Comparison of ENCODE assay signal across 13 mouse cellular contexts in genomic region chr4:132038809-132039208, GRCm38 (mm10). TPM values are rescaled to one million over a fixed set of nuclear protein-coding genes. Genes with fewer than 3 reads are reported as not detected.
DNase-seq lines count a peak whose midpoint lies in the region; ATAC-seq lines count a peak whose summit lies in the region.
"Had no signal": no experiment of that assay in that cellular context is flagged by ENCODE, and none has a peak within 500 bp of the region (broad histone marks: within the 10 kb centered on the region; RNA-seq: fewer than 3 reads in every experiment).

No protein-coding gene starts in this region.

- no peaks in the 10 kb centered on the region for H3K9me3 ChIP-seq in heart, embryonic 10.5 days
- no peaks in the 10 kb centered on the region for H3K9me3 ChIP-seq in megakaryocyte, embryonic 14.5 days
- H3K9me3 ChIP-seq in heart, embryonic 12.5 days (replicated peaks) = no peaks in the 10 kb centered on the region
- no peaks in the 10 kb centered on the region for H3K9me3 ChIP-seq in neural tube, embryonic 13.5 days
- no peaks in the 10 kb centered on the region for H3K9me3 ChIP-seq in kidney, embryonic 15.5 days (replicated peaks)

- no peak overlapping the region for H3K27ac ChIP-seq in heart, embryonic 10.5 days
- H3K27ac ChIP-seq in heart, embryonic 12.5 days (ENCODE audit: poor library complexity, severe bottlenecking) = no peak overlapping the region
- peak overlapping the region; percentile 67 for H3K27ac ChIP-seq in neural tube, embryonic 13.5 days (replicated peaks)
- no peak overlapping the region for H3K27ac ChIP-seq in kidney, embryonic 15.5 days

- 69% methylated on average over 2 of the region's 2 CpGs for WGBS in heart, embryonic 10.5 days
- 72% methylated on average over 2 of the region's 2 CpGs for WGBS in heart, embryonic 12.5 days
- WGBS in neural tube, embryonic 13.5 days = 64% methylated on average over 2 of the region's 2 CpGs
- WGBS in kidney, embryonic 15.5 days = 80% methylated on average over 2 of the region's 2 CpGs

- H3K4me2 ChIP-seq in heart, embryonic 12.5 days = no peak overlapping the region
- H3K4me2 ChIP-seq in neural tube, embryonic 13.5 days = no peak overlapping the region
- no peak overlapping the region for H3K4me2 ChIP-seq in kidney, embryonic 15.5 days

- peaks cover 21% of the 10 kb centered on the region for H3K4me1 ChIP-seq in heart, embryonic 10.5 days
- H3K4me1 ChIP-seq in megakaryocyte, embryonic 14.5 days = peaks cover 97% of the 10 kb centered on the region
- peaks cover 23% of the 10 kb centered on the region for H3K4me1 ChIP-seq in heart, embryonic 12.5 days (replicated peaks)
- H3K4me1 ChIP-seq in neural tube, embryonic 13.5 days (replicated peaks) = peaks cover 66% of the 10 kb centered on the region
- peaks cover 29% of the 10 kb centered on the region for H3K4me1 ChIP-seq in kidney, embryonic 15.5 days

- DNase-seq in heart, adult 8-10 months (ENCODE audit: low spot score) = peak; percentile 75
- DNase-seq in heart, embryonic 10.5 days (ENCODE audit: low spot score) = no peak
- no peak for DNase-seq in right cerebral cortex, postnatal 36 days (ENCODE audit: low spot score in 2 of 2)
- DNase-seq: embryo, embryonic 11 days; right cerebral cortex, postnatal 14 days had no signal

- no peaks in the 10 kb centered on the region for H3K36me3 ChIP-seq in heart, embryonic 10.5 days
- peaks cover 66% of the 10 kb centered on the region for H3K36me3 ChIP-seq in megakaryocyte, embryonic 14.5 days (replicated peaks; ENCODE audit: low read length)
- H3K36me3 ChIP-seq in heart, embryonic 12.5 days = no peaks in the 10 kb centered on the region
- no peaks in the 10 kb centered on the region for H3K36me3 ChIP-seq in neural tube, embryonic 13.5 days
- H3K36me3 ChIP-seq in kidney, embryonic 15.5 days = no peaks in the 10 kb centered on the region

- ATAC-seq in megakaryocyte, adult 5-6 weeks (ENCODE audit: poor library complexity, severe bottlenecking) = no peak
- no peak for ATAC-seq in heart, embryonic 12.5 days (ENCODE audit: insufficient number of reproducible peaks, low FRiP score)
- ATAC-seq in neural tube, embryonic 13.5 days (ENCODE audit: low read depth) = no peak
- no peak for ATAC-seq in kidney, embryonic 15.5 days (replicated peaks; ENCODE audit: low FRiP score)
- ATAC-seq: inflammation-experienced regulatory T-cells, adult 6 months had no signal

- 0 out of 2 replicates have a peak overlapping the region, but pooled peaks have one; percentile 32 for H3K9ac ChIP-seq in heart, embryonic 12.5 days
- no peak overlapping the region for H3K9ac ChIP-seq in neural tube, embryonic 13.5 days
- no peak overlapping the region for H3K9ac ChIP-seq in kidney, embryonic 15.5 days

- no peak overlapping the region for H3K4me3 ChIP-seq in heart, embryonic 10.5 days
- peak overlapping the region; percentile 88 for H3K4me3 ChIP-seq in megakaryocyte, embryonic 14.5 days (replicated peaks)
- H3K4me3 ChIP-seq in heart, embryonic 12.5 days = no peak overlapping the region
- H3K4me3 ChIP-seq in neural tube, embryonic 13.5 days = no peak overlapping the region
- no peak overlapping the region for H3K4me3 ChIP-seq in kidney, embryonic 15.5 days (replicated peaks)

- H3K27me3 ChIP-seq in heart, embryonic 10.5 days (ENCODE audit: insufficient read depth, poor library complexity, severe bottlenecking) = no peaks in the 10 kb centered on the region
- no peaks in the 10 kb centered on the region for H3K27me3 ChIP-seq in megakaryocyte, embryonic 14.5 days (replicated peaks)
- H3K27me3 ChIP-seq in heart, embryonic 12.5 days (replicated peaks) = no peaks in the 10 kb centered on the region
- no peaks in the 10 kb centered on the region for H3K27me3 ChIP-seq in neural tube, embryonic 13.5 days
- no peaks in the 10 kb centered on the region for H3K27me3 ChIP-seq in kidney, embryonic 15.5 days

RNA-seq across cellular contexts. Expression of gene Gm10300, which starts 35.7 kb away (rescaled TPM):
- total RNA-seq in heart, adult 8-10 months (2022) = under 1 TPM in 3 of 4 experiments, not detected in 1; 0.12 to 0.29 (median 0.13) TPM
- polyA plus RNA-seq in heart, embryonic 10.5 days (2016; fragmentation: Nextera tagmentation; extraction: Ambion mirVana) = 0.10 TPM in 1 of 2 replicates, not detected in the other
- 0.23 TPM in 1 of 2 replicates, not detected in the other for polyA plus RNA-seq in megakaryocyte, embryonic 14.5 days (2012; ENCODE audit: insufficient read depth, low replicate concordance)
- 0.16 TPM in 1 of 2 replicates, not detected in the other for total RNA-seq in megakaryocyte, adult 5-6 weeks (2015)
- total RNA-seq in megakaryocyte, adult 5-6 weeks (2017) = 0.33 and 0.37 TPM in 2 replicates
- 0.15 and 0.28 TPM in 2 replicates for polyA plus RNA-seq in heart, embryonic 12.5 days (2016; fragmentation: Nextera tagmentation; extraction: Ambion mirVana)
- 0.20 TPM in 1 of 2 replicates, not detected in the other for polyA plus RNA-seq in neural tube, embryonic 13.5 days (2015; fragmentation: Nextera tagmentation; extraction: Ambion mirVana)
- polyA plus RNA-seq in kidney, embryonic 15.5 days (2015; fragmentation: Nextera tagmentation; extraction: Ambion mirVana) = 0.09 TPM in 2 replicates
- total RNA-seq: layer of hippocampus, adult 18-20 months had no signal
- polyA plus RNA-seq: inflammation-experienced regulatory T-cells, adult 6 months; limb, embryonic 11.5 days had no signal

RNA-seq across cellular contexts. Expression of gene Epb41, which starts 36.3 kb away (rescaled TPM):
- total RNA-seq in heart, adult 8-10 months (2022) = 100 to 1,000 TPM; 117 to 139 (median 131) TPM
- 73.5 and 78.8 TPM in 2 replicates for polyA plus RNA-seq in heart, embryonic 10.5 days (2016; fragmentation: Nextera tagmentation; extraction: Ambion mirVana)
- polyA plus RNA-seq in megakaryocyte, embryonic 14.5 days (2012; ENCODE audit: insufficient read depth, low replicate concordance) = 90.5 and 122 TPM in 2 replicates
- 42.5 and 51.8 TPM in 2 replicates for total RNA-seq in megakaryocyte, adult 5-6 weeks (2015)
- total RNA-seq in megakaryocyte, adult 5-6 weeks (2017) = 61.1 and 62.3 TPM in 2 replicates
- polyA plus RNA-seq in heart, embryonic 12.5 days (2016; fragmentation: Nextera tagmentation; extraction: Ambion mirVana) = 97.6 and 102 TPM in 2 replicates
- polyA plus RNA-seq in neural tube, embryonic 13.5 days (2015; fragmentation: Nextera tagmentation; extraction: Ambion mirVana) = 95.5 and 113 TPM in 2 replicates
- 65.1 and 67.1 TPM in 2 replicates for polyA plus RNA-seq in kidney, embryonic 15.5 days (2015; fragmentation: Nextera tagmentation; extraction: Ambion mirVana)
